Mouse (Mus musculus): ENCODE measurements around the gene Midn. TPM values are rescaled to one million over a fixed set of nuclear protein-coding genes. Genes with fewer than 3 reads are reported as not detected.
A peak's percentile ranks its signal among the peaks of the same experiment; 100 is the strongest.

The Midn gene
- polyA plus RNA-seq, 1 experiment, result 70.1 TPM

- Histone ChIP-seq H3K4me1 (ENCODE audit: control insufficient read depth, insufficient read depth, low read length) (peaks cover 39% of the 10 kb centered on the region), H3K27ac (ENCODE audit: control insufficient read depth, insufficient read depth, low read depth, low read length) (no peak overlapping the region), H3K27me3 (ENCODE audit: control insufficient read depth, insufficient read depth, low read length) (no peaks in the 10 kb centered on the region), H3K4me3 (ENCODE audit: control insufficient read depth, low read depth, low read length) (no peak overlapping the region), H3K36me3 (ENCODE audit: control insufficient read depth, insufficient read depth, low read length) (no peaks in the 10 kb centered on the region)
- TF ChIP-seq CTCF (IDR thresholded peaks at IDR 0.05; ENCODE audit: control insufficient read depth, insufficient read depth, insufficient replicate concordance, low read depth, low read length) (no peak), POLR2A (IDR thresholded peaks at IDR 0.05; ENCODE audit: control insufficient read depth, low read depth, low read length) (no peak)
Observed at GRCm38 (mm10) chr10:80155277-80155676, 7.2 kb downstream of the Midn start.

GRCm38 (mm10) chr10:80156002-80156751 lies 8.1 kb downstream of the Midn start:
- TF ChIP-seq POLR2A (IDR thresholded peaks at IDR 0.05; ENCODE audit: control insufficient read depth, low read depth, low read length), result no peak
- no peak for TF ChIP-seq CTCF (IDR thresholded peaks at IDR 0.05; ENCODE audit: control insufficient read depth, insufficient read depth, insufficient replicate concordance, low read depth, low read length)
- Histone ChIP-seq H3K27ac (ENCODE audit: control insufficient read depth, insufficient read depth, low read depth, low read length) (no peak overlapping the region), H3K36me3 (ENCODE audit: control insufficient read depth, insufficient read depth, low read length) (no peaks in the 10 kb centered on the region), H3K4me1 (ENCODE audit: control insufficient read depth, insufficient read depth, low read length) (peaks cover 44% of the 10 kb centered on the region), H3K4me3 (ENCODE audit: control insufficient read depth, low read depth, low read length) (no peak overlapping the region), H3K27me3 (ENCODE audit: control insufficient read depth, insufficient read depth, low read length) (no peaks in the 10 kb centered on the region)

GRCm38 (mm10) chr10:80156752-80157053 lies 8.6 kb downstream of the Midn start:
- Histone ChIP-seq H3K27ac (ENCODE audit: control insufficient read depth, insufficient read depth, low read depth, low read length) (no peak overlapping the region), H3K4me1 (ENCODE audit: control insufficient read depth, insufficient read depth, low read length) (peaks cover 42% of the 10 kb centered on the region), H3K36me3 (ENCODE audit: control insufficient read depth, insufficient read depth, low read length) (no peaks in the 10 kb centered on the region), H3K27me3 (ENCODE audit: control insufficient read depth, insufficient read depth, low read length) (no peaks in the 10 kb centered on the region), H3K4me3 (ENCODE audit: control insufficient read depth, low read depth, low read length) (no peak overlapping the region)
- TF ChIP-seq POLR2A (IDR thresholded peaks at IDR 0.05; ENCODE audit: control insufficient read depth, low read depth, low read length), result no peak
- TF ChIP-seq CTCF (IDR thresholded peaks at IDR 0.05; ENCODE audit: control insufficient read depth, insufficient read depth, insufficient replicate concordance, low read depth, low read length), result no peak

- TF ChIP-seq POLR2A (IDR thresholded peaks at IDR 0.05; ENCODE audit: control insufficient read depth, low read depth, low read length) (no peak), CTCF (IDR thresholded peaks at IDR 0.05; ENCODE audit: control insufficient read depth, insufficient read depth, insufficient replicate concordance, low read depth, low read length) (no peak)
- Histone ChIP-seq H3K27ac (ENCODE audit: control insufficient read depth, insufficient read depth, low read depth, low read length) (no peak overlapping the region), H3K27me3 (ENCODE audit: control insufficient read depth, insufficient read depth, low read length) (no peaks in the 10 kb centered on the region), H3K36me3 (ENCODE audit: control insufficient read depth, insufficient read depth, low read length) (no peaks in the 10 kb centered on the region), H3K4me1 (ENCODE audit: control insufficient read depth, insufficient read depth, low read length) (peaks cover 38% of the 10 kb centered on the region), H3K4me3 (ENCODE audit: control insufficient read depth, low read depth, low read length) (no peak overlapping the region)
Observed at GRCm38 (mm10) chr10:80157141-80157929, 9.3 kb downstream of the Midn start.

- TF ChIP-seq CTCF (IDR thresholded peaks at IDR 0.05; ENCODE audit: control insufficient read depth, insufficient read depth, insufficient replicate concordance, low read depth, low read length) (no peak), POLR2A (IDR thresholded peaks at IDR 0.05; ENCODE audit: control insufficient read depth, low read depth, low read length) (peak; percentile 43; the same call in 1 of the 2 replicates)
- Histone ChIP-seq H3K36me3 (ENCODE audit: control insufficient read depth, insufficient read depth, low read length) (no peaks in the 10 kb centered on the region), H3K4me3 (ENCODE audit: control insufficient read depth, low read depth, low read length) (peak overlapping the region; percentile 14), H3K4me1 (ENCODE audit: control insufficient read depth, insufficient read depth, low read length) (peaks cover 36% of the 10 kb centered on the region), H3K27ac (ENCODE audit: control insufficient read depth, insufficient read depth, low read depth, low read length) (peak overlapping the region; percentile 88), H3K27me3 (ENCODE audit: control insufficient read depth, insufficient read depth, low read length) (no peaks in the 10 kb centered on the region)
Observed at GRCm38 (mm10) chr10:80158307-80158986, 10.4 kb downstream of the Midn start.

- no peak for TF ChIP-seq CTCF (IDR thresholded peaks at IDR 0.05; ENCODE audit: control insufficient read depth, insufficient read depth, insufficient replicate concordance, low read depth, low read length)
- TF ChIP-seq POLR2A (IDR thresholded peaks at IDR 0.05; ENCODE audit: control insufficient read depth, low read depth, low read length), result no peak
- H3K27ac ChIP-seq (ENCODE audit: control insufficient read depth, insufficient read depth, low read depth, low read length), result peak overlapping the region; percentile 88
- no peaks in the 10 kb centered on the region for H3K36me3 ChIP-seq (ENCODE audit: control insufficient read depth, insufficient read depth, low read length)
- peak overlapping the region; percentile 88 for H3K4me3 ChIP-seq (ENCODE audit: control insufficient read depth, low read depth, low read length)
- H3K27me3 ChIP-seq (ENCODE audit: control insufficient read depth, insufficient read depth, low read length), result no peaks in the 10 kb centered on the region
- peaks cover 36% of the 10 kb centered on the region for H3K4me1 ChIP-seq (ENCODE audit: control insufficient read depth, insufficient read depth, low read length)
Observed at GRCm38 (mm10) chr10:80159021-80159560, 11.0 kb downstream of the Midn start.

Data from testis, adult 2 months (tissue).